Mouse (Mus musculus) heart, postnatal 0 days (tissue): ENCODE measurements at regions not wholly inside any gene's neighbourhood (a gene's known extent, or its start where the extent isn't known, plus 50 kb on each side); places are given as distances from the start of the nearest gene placed in this dataset.

Source experiments
- ATAC-seq: fragments of 200-750 bp; cut with Nextera tagmentation; 2 replicates; pipeline ENCODE4 v1.8.0; 2017; ENCODE audit warnings: low read depth, moderate number of reproducible peaks, moderate library complexity; ENCODE audit not compliant: insufficient read depth
- DNase-seq: peaks from one replicate; pipeline ENCODE4 v3.0.0-alpha.2; 2016; ENCODE audit warnings: low spot score
- H3K27ac ChIP-seq: fragments of 300-500 bp; sonication (generic); 2 replicates; pipeline ENCODE4 v1.5.1; 2014; ENCODE audit warnings: low read depth, mild to moderate bottlenecking
- H3K27me3 ChIP-seq: fragments of 300-500 bp; sonication (generic); 2 replicates; pipeline ENCODE4 v1.6.1; 2014; ENCODE audit warnings: low read length, mixed read lengths; ENCODE audit not compliant: control insufficient read depth, insufficient read depth
- H3K36me3 ChIP-seq: fragments of 300-500 bp; sonication (generic); replicated peaks from 2 replicates; pipeline ENCODE4 v1.6.1; 2014; ENCODE audit warnings: low read length, mixed read lengths; ENCODE audit not compliant: control insufficient read depth, insufficient read depth
- H3K4me1 ChIP-seq: fragments of 300-500 bp; sonication (generic); 2 replicates; pipeline ENCODE4 v1.6.1; 2014; ENCODE audit warnings: antibody characterized with exemption; ENCODE audit not compliant: control insufficient read depth, insufficient read depth
- H3K4me2 ChIP-seq: fragments of 300-500 bp; sonication (generic); 2 replicates; pipeline ENCODE4 v1.6.1; 2014; ENCODE audit warnings: low read depth, mild to moderate bottlenecking, low read length, moderate library complexity
- H3K4me3 ChIP-seq: fragments of 300-500 bp; sonication (generic); 2 replicates; pipeline ENCODE4 v1.5.1; 2014; ENCODE audit warnings: low read depth, low read length
- H3K9ac ChIP-seq: fragments of 300-500 bp; sonication (generic); replicated peaks from 2 replicates; pipeline ENCODE4 v1.6.1; 2014; ENCODE audit warnings: low read depth, low read length, mixed read lengths
- H3K9me3 ChIP-seq: fragments of 300-500 bp; sonication (generic); replicated peaks from 2 replicates; pipeline ENCODE4 v1.6.1; 2016; ENCODE audit warnings: low read length; ENCODE audit not compliant: control insufficient read depth
- CTCF ChIP-seq: IDR thresholded peaks from 2 replicates; pipeline ENCODE4 v1.5.1; 2016; ENCODE audit warnings: antibody characterized with exemption, control low read depth, low read depth
- EP300 ChIP-seq: IDR thresholded peaks from 2 replicates; pipeline ENCODE4 v1.6.1; 2016; ENCODE audit warnings: antibody characterized with exemption, low read depth
- WGBS: fragments of 180-500 bp; shearing (Covaris S2); extraction: QIAGEN DNeasy Blood & Tissue Kit; methylation state at CpG from one replicate; pipeline ENCODE4 v1.1.7; 2014; 5-methylcytosine and 5-hydroxymethylcytosine counted together

- Histone ChIP-seq H3K4me3 (no peak overlapping the region), H3K4me1 (no peaks in the 10 kb centered on the region), H3K9ac (no peak overlapping the region), H3K36me3 (no peaks in the 10 kb centered on the region), H3K9me3 (no peaks in the 10 kb centered on the region), H3K27me3 (no peaks in the 10 kb centered on the region), H3K4me2 (no peak overlapping the region), H3K27ac (no peak overlapping the region)
- TF ChIP-seq EP300 (no peak), CTCF (no peak)
- DNase-seq: no peak
- ATAC-seq: no peak
- WGBS: 70% methylated on average over 3 of the region's 3 CpGs
Observed at GRCm38 (mm10) chr2:133480870-133481269, 71.1 kb upstream of the Bmp2 start.

GRCm38 (mm10) chr2:133481305-133481704 is 70.7 kb upstream of the Bmp2 start:
- TF ChIP-seq EP300 (no peak), CTCF (no peak)
- 60% methylated on average over 6 of the region's 6 CpGs for WGBS
- Histone ChIP-seq H3K4me1 (no peaks in the 10 kb centered on the region), H3K36me3 (no peaks in the 10 kb centered on the region), H3K4me2 (no peak overlapping the region), H3K4me3 (no peak overlapping the region), H3K27ac (no peak overlapping the region), H3K27me3 (no peaks in the 10 kb centered on the region), H3K9me3 (no peaks in the 10 kb centered on the region), H3K9ac (no peak overlapping the region)
- ATAC-seq: no peak
- no peak for DNase-seq

- Histone ChIP-seq H3K4me2 (no peak overlapping the region), H3K9me3 (no peaks in the 10 kb centered on the region), H3K4me1 (no peaks in the 10 kb centered on the region), H3K27me3 (no peaks in the 10 kb centered on the region), H3K9ac (no peak overlapping the region), H3K27ac (no peak overlapping the region), H3K36me3 (no peaks in the 10 kb centered on the region), H3K4me3 (no peak overlapping the region)
- ATAC-seq (no peak), DNase-seq (no peak)
- 89% methylated on average over 3 of the region's 3 CpGs for WGBS
- TF ChIP-seq EP300 (no peak), CTCF (no peak)
Observed at GRCm38 (mm10) chr2:133481785-133482184, 70.2 kb upstream of the Bmp2 start.

GRCm38 (mm10) chr2:133495443-133495842 is 56.5 kb upstream of the Bmp2 start:
- Histone ChIP-seq H3K9me3 (no peaks in the 10 kb centered on the region), H3K9ac (no peak overlapping the region), H3K27ac (no peak overlapping the region), H3K4me2 (no peak overlapping the region), H3K4me3 (no peak overlapping the region), H3K36me3 (no peaks in the 10 kb centered on the region), H3K4me1 (0 out of 2 replicates have a peak, but pooled peaks cover 6% of the 10 kb centered on the region), H3K27me3 (no peaks in the 10 kb centered on the region)
- DNase-seq (no peak), ATAC-seq (no peak)
- TF ChIP-seq EP300: no peak
- TF ChIP-seq CTCF: no peak
- WGBS: 18% methylated on average over 3 of the region's 3 CpGs

- Histone ChIP-seq H3K9ac (no peak overlapping the region), H3K9me3 (no peaks in the 10 kb centered on the region), H3K27me3 (no peaks in the 10 kb centered on the region), H3K36me3 (no peaks in the 10 kb centered on the region), H3K27ac (no peak overlapping the region), H3K4me2 (no peak overlapping the region), H3K4me1 (0 out of 2 replicates have a peak, but pooled peaks cover 6% of the 10 kb centered on the region), H3K4me3 (no peak overlapping the region)
- ATAC-seq: no peak
- TF ChIP-seq EP300 (no peak), CTCF (no peak)
- no peak for DNase-seq
Observed at GRCm38 (mm10) chr2:133496389-133496788, 55.6 kb upstream of the Bmp2 start.

- H3K4me2 ChIP-seq: no peak overlapping the region
- DNase-seq (no peak), ATAC-seq (no peak)
- H3K27ac ChIP-seq: no peak overlapping the region
- H3K4me3 ChIP-seq: no peak overlapping the region
- H3K36me3 ChIP-seq: no peaks in the 10 kb centered on the region
- H3K27me3 ChIP-seq: no peaks in the 10 kb centered on the region
- no peak overlapping the region for H3K9ac ChIP-seq
- TF ChIP-seq EP300 (no peak), CTCF (no peak)
- H3K9me3 ChIP-seq: no peaks in the 10 kb centered on the region
- WGBS: 81% methylated on average over 4 of the region's 4 CpGs
- 0 out of 2 replicates have a peak, but pooled peaks cover 6% of the 10 kb centered on the region for H3K4me1 ChIP-seq
Observed at GRCm38 (mm10) chr2:133497071-133497470, 54.9 kb upstream of the Bmp2 start.
